Mouse (Mus musculus) urinary bladder, postnatal 4 days (tissue): ENCODE results near the gene Irf2.

ENCODE experiments used
- DNase-seq, 2 experiments: peaks; one replicate each; pipeline ENCODE4 v3.0.0; 2021 to 2022; ENCODE audit warnings: low spot score in 2 of 2

Irf2 gene

GRCm38 (mm10) chr8:46757613-46758012 lies 18.1 kb downstream of the Irf2 start:
- DNase-seq: no peak

GRCm38 (mm10) chr8:46758131-46758530 lies 18.6 kb downstream of the Irf2 start:
- DNase-seq: no peak

GRCm38 (mm10) chr8:46758676-46759075 lies 19.1 kb downstream of the Irf2 start:
- no peak for DNase-seq

- DNase-seq: no peak
These were observed 20.0 kb downstream of the Irf2 start for GRCm38 (mm10) chr8:46759562-46759961.

GRCm38 (mm10) chr8:46760701-46761100 lies 21.2 kb downstream of the Irf2 start:
- no peak for DNase-seq

- no peak for DNase-seq
These were observed 21.9 kb downstream of the Irf2 start for GRCm38 (mm10) chr8:46761454-46761853.

GRCm38 (mm10) chr8:46769408-46770180 lies 30.1 kb downstream of the Irf2 start:
- no peak for DNase-seq

- DNase-seq: no peak
These were observed 31.5 kb downstream of the Irf2 start for GRCm38 (mm10) chr8:46770905-46771516.

- DNase-seq: no peak
These were observed 33.3 kb downstream of the Irf2 start for GRCm38 (mm10) chr8:46772801-46773200.

- DNase-seq: no peak
These were observed 38.4 kb downstream of the Irf2 start for GRCm38 (mm10) chr8:46777760-46778460.

GRCm38 (mm10) chr8:46781067-46781657 lies 41.6 kb downstream of the Irf2 start:
- DNase-seq: no peak

GRCm38 (mm10) chr8:46782254-46782653 lies 42.7 kb downstream of the Irf2 start:
- no peak for DNase-seq

- no peak for DNase-seq
These were observed 45.5 kb downstream of the Irf2 start for GRCm38 (mm10) chr8:46785070-46785469.

GRCm38 (mm10) chr8:46785926-46786325 lies 46.4 kb downstream of the Irf2 start:
- DNase-seq: no peak

GRCm38 (mm10) chr8:46789091-46789881 lies 49.8 kb downstream of the Irf2 start:
- DNase-seq: no peak

GRCm38 (mm10) chr8:46791664-46792371 lies 52.3 kb downstream of the Irf2 start:
- DNase-seq: no peak

- no peak for DNase-seq
These were observed 53.1 kb downstream of the Irf2 start for GRCm38 (mm10) chr8:46792653-46793052.

GRCm38 (mm10) chr8:46793248-46793647 lies 53.7 kb downstream of the Irf2 start:
- DNase-seq: no peak

- no peak for DNase-seq
These were observed 54.8 kb downstream of the Irf2 start for GRCm38 (mm10) chr8:46794317-46794716.

GRCm38 (mm10) chr8:46799212-46799611 lies 59.7 kb downstream of the Irf2 start:
- no peak for DNase-seq

GRCm38 (mm10) chr8:46799706-46800105 lies 60.2 kb downstream of the Irf2 start:
- no peak for DNase-seq
